Mouse (Mus musculus) cerebellum, adult 2 months (tissue): ENCODE data around the gene Mrtfa. TPM values are rescaled to one million over a fixed set of nuclear protein-coding genes. Genes with fewer than 3 reads are reported as not detected.

Source experiments
- DNase-seq, 2 experiments: peaks; one replicate each; pipeline ENCODE4 v3.0.0; 2021
- H3K27ac ChIP-seq: fragments of 200-500 bp; 2 replicates; pipeline ENCODE4 v1.5.1; 2012; ENCODE audit warnings: low read length, control low read depth, inconsistent platforms; ENCODE audit not compliant: insufficient read depth
- H3K27me3 ChIP-seq: fragments of 200-500 bp; 2 replicates; pipeline ENCODE4 v1.6.1; 2012; ENCODE audit warnings: inconsistent platforms, mild to moderate bottlenecking, low read length, moderate library complexity; ENCODE audit not compliant: control insufficient read depth, insufficient read depth
- H3K4me1 ChIP-seq: fragments of 200-500 bp; 2 replicates; pipeline ENCODE4 v1.6.1; 2011; ENCODE audit warnings: low read length; ENCODE audit not compliant: control insufficient read depth, insufficient read depth
- H3K4me3 ChIP-seq: fragments of 200-500 bp; replicated peaks from 2 replicates; pipeline ENCODE3; 2011; ENCODE audit warnings: mild to moderate bottlenecking, low read depth, low read length, control low read depth; ENCODE audit not compliant: insufficient read depth
- CTCF ChIP-seq: fragments of 200-500 bp; IDR thresholded peaks from 2 replicates; pipeline ENCODE4 v1.5.1; 2011; ENCODE audit warnings: low read depth, mild to moderate bottlenecking, control low read depth, low read length, moderate library complexity, borderline replicate concordance; ENCODE audit not compliant: insufficient read depth
- POLR2A ChIP-seq: fragments of 200-500 bp; IDR thresholded peaks from 2 replicates; pipeline ENCODE4 v1.6.1; 2011; ENCODE audit warnings: low read length, control low read depth, borderline replicate concordance; ENCODE audit not compliant: insufficient read depth
- WGBS: fragments of 180-500 bp; shearing (Covaris S2); methylation state at CpG from one replicate; pipeline ENCODE4 v1.1.7; 2018; 5-methylcytosine and 5-hydroxymethylcytosine counted together
- polyA plus RNA-seq: library from polyadenylated mRNA; depleted of rRNA; stranded (reverse); fragments of >200 nt; gene quantifications from 2 replicates; pipeline ENCODE4 v1.2.3, GENCODE M21; 2012

The Mrtfa gene
- polyA plus RNA-seq, 1 experiment = 20.0 TPM

DNA sequence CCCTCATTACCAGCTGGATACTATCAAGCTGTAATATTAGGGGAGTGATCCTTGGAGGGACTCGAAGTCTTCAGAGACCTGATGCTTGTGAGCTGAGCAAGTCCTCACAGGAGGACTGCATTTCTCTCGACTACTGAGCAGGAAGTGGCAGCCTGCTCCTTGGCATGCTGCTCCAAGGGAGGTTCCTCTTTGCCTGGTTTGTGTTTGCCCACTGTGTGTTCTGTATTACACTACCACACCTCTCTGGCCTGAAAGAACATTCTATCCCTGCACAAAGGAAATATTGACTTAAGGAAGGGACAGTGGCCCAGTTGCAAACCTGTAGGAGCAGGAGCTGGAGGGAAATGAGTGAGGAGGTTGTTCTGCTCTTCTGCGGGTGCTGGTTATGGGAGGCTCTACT lies 200.8 kb downstream of the Mrtfa start:
- no peak overlapping the region for H3K27ac ChIP-seq
- no peaks in the 10 kb centered on the region for H3K4me1 ChIP-seq
- TF ChIP-seq CTCF (no peak), POLR2A (no peak)
- H3K27me3 ChIP-seq = no peaks in the 10 kb centered on the region
- no peak overlapping the region for H3K4me3 ChIP-seq
- WGBS = 65% methylated on average over 3 of the region's 3 CpGs
- no peak for DNase-seq

GRCm38 (mm10) chr15:80988331-80988730 lies 202.2 kb downstream of the Mrtfa start:
- Histone ChIP-seq H3K4me1 (no peaks in the 10 kb centered on the region), H3K27me3 (no peaks in the 10 kb centered on the region), H3K27ac (no peak overlapping the region), H3K4me3 (no peak overlapping the region)
- 23% methylated on average over 1 of the region's 1 CpGs for WGBS
- no peak for TF ChIP-seq CTCF
- no peak for TF ChIP-seq POLR2A
- no peak for DNase-seq

DNA sequence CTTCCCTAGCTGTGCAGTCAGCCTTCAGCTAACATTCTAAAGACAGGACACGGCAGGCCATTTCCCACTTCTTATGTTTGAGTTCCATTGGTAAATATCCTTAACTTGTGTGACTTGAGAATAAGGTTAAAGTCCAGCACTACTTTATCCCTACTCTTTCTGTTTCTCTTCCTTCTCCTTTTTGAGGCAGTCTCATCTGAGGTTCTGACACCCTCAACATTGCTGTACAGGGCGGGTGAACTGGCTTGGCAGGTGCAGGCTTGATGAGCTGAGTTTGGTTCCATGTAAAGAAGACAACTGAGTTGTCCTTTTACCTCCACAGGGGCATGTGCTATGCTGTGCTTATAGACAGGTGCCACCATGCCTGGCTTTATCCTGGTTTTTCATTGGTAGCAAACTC lies 207.3 kb downstream of the Mrtfa start:
- no peak for TF ChIP-seq POLR2A
- TF ChIP-seq CTCF = no peak
- WGBS = 87% methylated on average over 2 of the region's 2 CpGs
- H3K4me3 ChIP-seq = no peak overlapping the region
- H3K4me1 ChIP-seq = peaks cover 3% of the 10 kb centered on the region; the same call in 1 of the 2 replicates
- H3K27me3 ChIP-seq = no peaks in the 10 kb centered on the region
- no peak for DNase-seq
- H3K27ac ChIP-seq = no peak overlapping the region

DNA sequence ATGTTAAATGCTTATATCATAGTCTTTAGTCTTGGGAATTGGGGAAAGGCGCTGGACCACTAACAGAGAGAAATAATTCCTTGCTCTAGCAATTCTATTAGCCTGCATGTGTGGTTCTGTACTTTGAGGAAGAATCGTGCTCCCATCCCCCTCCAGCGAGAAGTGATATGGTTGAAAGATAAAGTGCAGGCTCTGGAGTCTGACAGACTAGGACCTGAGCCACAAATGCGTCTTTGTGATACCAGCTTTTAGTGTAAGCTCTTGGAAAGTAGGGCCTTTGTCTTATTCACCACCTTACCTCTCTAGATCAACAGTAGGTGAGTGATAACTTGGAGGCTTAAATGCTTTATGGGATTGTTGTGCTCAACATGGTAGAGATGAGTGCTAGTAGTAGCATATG lies 209.4 kb downstream of the Mrtfa start:
- WGBS = 94% methylated on average over 4 of the region's 4 CpGs
- no peak overlapping the region for H3K27ac ChIP-seq

GRCm38 (mm10) chr15:80979611-80980010 lies 210.9 kb downstream of the Mrtfa start:
- no peak for DNase-seq
- no peak for TF ChIP-seq POLR2A
- no peak for TF ChIP-seq CTCF
- no peaks in the 10 kb centered on the region for H3K27me3 ChIP-seq
- peaks cover 3% of the 10 kb centered on the region; the same call in 1 of the 2 replicates for H3K4me1 ChIP-seq
- H3K4me3 ChIP-seq = no peak overlapping the region
- no peak overlapping the region for H3K27ac ChIP-seq
- 71% methylated on average over 4 of the region's 4 CpGs for WGBS

More for the DNA sequence above, 209.4 kb downstream of the Mrtfa start:
- no peak for DNase-seq
- Histone ChIP-seq H3K27me3 (no peaks in the 10 kb centered on the region), H3K4me1 (peaks cover 3% of the 10 kb centered on the region; the same call in 1 of the 2 replicates), H3K4me3 (no peak overlapping the region)
- TF ChIP-seq POLR2A = no peak
- TF ChIP-seq CTCF = no peak

DNA sequence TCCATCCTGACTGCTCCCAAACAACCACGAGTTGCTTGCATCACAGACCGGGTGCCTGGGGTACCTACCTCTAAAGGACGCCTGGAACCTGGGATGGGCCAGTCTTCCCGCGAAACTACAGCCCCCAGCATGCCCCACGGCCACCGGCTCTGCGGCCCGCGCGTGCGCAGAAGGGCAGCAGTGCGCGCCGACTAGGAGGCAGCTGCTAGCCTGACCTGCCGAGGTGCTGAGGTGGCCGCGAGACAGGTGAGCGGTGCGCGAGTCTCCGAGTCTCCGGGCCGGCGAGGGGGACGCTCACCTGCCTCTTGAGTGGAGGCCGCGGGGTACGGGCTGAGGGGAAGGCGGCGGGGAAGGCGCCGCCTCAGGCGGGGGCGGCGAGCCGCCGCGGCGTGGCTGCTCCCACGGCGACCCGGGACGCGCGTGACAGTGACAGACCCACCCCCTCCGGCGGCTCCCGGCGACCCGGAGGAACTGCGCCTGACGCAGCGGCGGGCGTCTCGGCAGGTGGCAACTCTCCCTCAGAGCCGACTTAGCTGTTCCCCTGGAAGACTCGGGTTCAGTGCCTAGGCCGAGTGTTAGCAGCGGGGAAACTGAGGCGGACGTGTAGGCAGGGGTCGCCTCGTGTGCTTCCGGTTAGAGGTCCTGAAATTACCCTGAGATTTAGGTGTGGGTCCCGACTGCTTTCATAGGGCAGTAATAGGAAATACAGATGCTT lies 212.8 kb downstream of the Mrtfa start, which contains the start of gene Sgsm3:
Gene Sgsm3 (plus strand): TSS at position 146 of the 715 bp plus-strand sequence.
- no peak for TF ChIP-seq CTCF
- peak; percentile 88 for TF ChIP-seq POLR2A
- DNase-seq = peak; percentile 92
- Histone ChIP-seq H3K4me3 (peak within 1 kb of the TSS; percentile 60), H3K27ac (peak within 1 kb of the TSS; percentile 57; the same call in 1 of the 2 replicates), H3K27me3 (no peaks in the 10 kb centered on the region), H3K4me1 (peaks cover 3% of the 10 kb centered on the region; the same call in 1 of the 2 replicates)
- WGBS = 1% methylated on average over 67 of the region's 67 CpGs

DNA sequence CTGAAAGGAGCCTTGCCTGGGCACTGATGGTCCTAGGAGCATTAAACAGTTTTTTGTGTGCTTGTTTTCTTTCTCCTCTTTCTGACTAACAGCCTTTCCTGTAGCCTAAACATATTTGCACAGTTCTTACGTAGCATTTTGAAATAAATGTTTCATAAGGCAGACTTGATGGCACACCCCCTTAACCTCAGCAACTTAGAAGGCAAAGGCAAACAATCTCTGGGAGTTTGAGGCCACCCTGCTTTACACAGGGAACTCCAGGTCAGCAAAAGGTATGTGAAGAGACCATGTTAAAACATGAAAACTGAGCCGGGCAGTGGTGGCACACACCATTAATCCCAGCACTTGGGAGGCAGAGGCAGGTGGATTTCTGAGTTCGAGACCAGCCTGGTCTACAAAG lies 214.9 kb downstream of the Mrtfa start:
- Histone ChIP-seq H3K27ac (no peak overlapping the region), H3K27me3 (no peaks in the 10 kb centered on the region), H3K4me3 (no peak overlapping the region), H3K4me1 (peaks cover 3% of the 10 kb centered on the region; the same call in 1 of the 2 replicates)
- 86% methylated on average over 3 of the region's 3 CpGs for WGBS
- no peak for DNase-seq
- no peak for TF ChIP-seq POLR2A
- TF ChIP-seq CTCF = no peak

DNA sequence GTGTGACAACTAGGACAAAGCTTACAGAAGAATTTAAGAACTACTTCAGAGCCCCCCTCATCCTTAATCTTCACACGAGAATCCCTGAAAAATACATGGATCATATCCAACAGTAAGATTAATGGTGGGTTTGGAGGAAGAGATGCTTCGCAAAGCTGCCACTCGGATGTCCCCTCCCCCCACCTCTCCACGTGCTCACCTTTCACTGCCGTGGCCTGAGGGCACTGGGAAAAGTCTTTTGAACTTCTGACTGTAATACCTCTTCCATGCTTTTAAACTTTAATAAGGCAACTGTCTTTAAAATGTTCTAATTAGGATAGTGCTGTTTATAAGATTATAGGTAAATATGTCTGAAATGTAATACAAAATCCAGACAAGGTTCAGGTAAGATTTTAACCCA lies 216.2 kb downstream of the Mrtfa start:
- DNase-seq = no peak
- TF ChIP-seq CTCF (no peak), POLR2A (no peak)
- 56% methylated on average over 5 of the region's 5 CpGs for WGBS

More for the DNA sequence above, 216.2 kb downstream of the Mrtfa start:
- no peak overlapping the region for H3K4me3 ChIP-seq
- H3K27ac ChIP-seq = no peak overlapping the region
- H3K27me3 ChIP-seq = no peaks in the 10 kb centered on the region
- H3K4me1 ChIP-seq = peaks cover under 1% of the 10 kb centered on the region; the same call in 1 of the 2 replicates
